Mouse (Mus musculus): ENCODE measurements at regions not wholly inside any gene's neighbourhood (a gene's known extent, or its start where the extent isn't known, plus 50 kb on each side); places are given as distances from the start of the nearest gene placed in this dataset.

- TF ChIP-seq UBTF (IDR thresholded peaks at IDR 0.05; ENCODE audit: low read depth, low read length): no peak
Observed at GRCm38 (mm10) chr3:66695661-66696253, 285.4 kb upstream of the Rsrc1 start (continued).

GRCm38 (mm10) chr3:66698083-66698482 is 283.1 kb upstream of the Rsrc1 start:
- no peak overlapping the region for H3K9ac ChIP-seq (ENCODE audit: insufficient read depth, low read depth)
- no peak for TF ChIP-seq EP300 (IDR thresholded peaks at IDR 0.05; ENCODE audit: low read length)
- TF ChIP-seq ZC3H11A (IDR thresholded peaks at IDR 0.05; ENCODE audit: low read depth, low read length): no peak
- no peak for TF ChIP-seq ETS1 (conservative IDR thresholded peaks at IDR 0.05; ENCODE audit: low read depth, low read length)
- no peak overlapping the region for H3K27ac ChIP-seq (ENCODE audit: insufficient read depth, low read depth)
- H3K27me3 ChIP-seq (replicated peaks): no peaks in the 10 kb centered on the region
- no peaks in the 10 kb centered on the region for H3K36me3 ChIP-seq (replicated peaks in 1 of 2; ENCODE audit: control insufficient read depth in 1 of 2, insufficient read depth in 1 of 2, low read length in 1 of 2)
- dilution Hi-C loops (cut with MboI; ENCODE audit: extremely low pct_ligation_motif_present, extremely low pct_unique_long_range_greater_than_20kb, low sequenced_read_pairs) (no loop called here), in situ Hi-C loops (cut with MboI; ENCODE audit: low pct_ligation_motif_present, low pct_unique_long_range_greater_than_20kb, low sequenced_read_pairs) (no loop called here)
- H3K79me2 ChIP-seq (replicated peaks; ENCODE audit: control insufficient read depth, extremely low read depth, insufficient read depth, poor library complexity, severe bottlenecking): no peaks in the 10 kb centered on the region
- no peak overlapping the region for H3K4me3 ChIP-seq (replicated peaks in 1 of 3; ENCODE audit: low read depth in 2 of 3, low read length in 2 of 3, poor library complexity in 1 of 3)
- no peaks in the 10 kb centered on the region for H3K4me1 ChIP-seq (ENCODE audit: control insufficient read depth in 1 of 2, insufficient read depth in 2 of 2)
- H3K4me2 ChIP-seq (ENCODE audit: insufficient read depth, low read depth, poor library complexity, severe bottlenecking): no peak overlapping the region
- no peak for DNase-seq (ENCODE audit: extremely low read depth)
- no peaks in the 10 kb centered on the region for H3K9me3 ChIP-seq (replicated peaks; ENCODE audit: low read length)

GRCm38 (mm10) chr3:66705766-66706165 is 275.4 kb upstream of the Rsrc1 start:
- Histone ChIP-seq H3K4me1 (ENCODE audit: control insufficient read depth in 1 of 2, insufficient read depth in 2 of 2) (no peaks in the 10 kb centered on the region), H3K27me3 (replicated peaks) (no peaks in the 10 kb centered on the region), H3K4me3 (replicated peaks in 1 of 3; ENCODE audit: low read depth in 2 of 3, low read length in 2 of 3, poor library complexity in 1 of 3) (no peak overlapping the region), H3K4me2 (ENCODE audit: insufficient read depth, low read depth, poor library complexity, severe bottlenecking) (no peak overlapping the region), H3K9ac (ENCODE audit: insufficient read depth, low read depth) (no peak overlapping the region), H3K27ac (ENCODE audit: insufficient read depth, low read depth) (no peak overlapping the region), H3K79me2 (replicated peaks; ENCODE audit: control insufficient read depth, extremely low read depth, insufficient read depth, poor library complexity, severe bottlenecking) (no peaks in the 10 kb centered on the region), H3K9me3 (replicated peaks; ENCODE audit: low read length) (no peaks in the 10 kb centered on the region), H3K36me3 (replicated peaks in 1 of 2; ENCODE audit: control insufficient read depth in 1 of 2, insufficient read depth in 1 of 2, low read length in 1 of 2) (no peaks in the 10 kb centered on the region)
- dilution Hi-C loops (cut with MboI; ENCODE audit: extremely low pct_ligation_motif_present, extremely low pct_unique_long_range_greater_than_20kb, low sequenced_read_pairs): no loop called here
- DNase-seq (ENCODE audit: extremely low read depth): no peak
- TF ChIP-seq ZNF384 (IDR thresholded peaks at IDR 0.05; ENCODE audit: low read depth, low read length) (no peak), MAFK (IDR thresholded peaks at IDR 0.05; ENCODE audit: insufficient replicate concordance, low read length) (no peak), USF1 (IDR thresholded peaks at IDR 0.05; ENCODE audit: low read depth, low read length) (no peak), TCF12 (IDR thresholded peaks at IDR 0.05; ENCODE audit: low read depth, low read length) (no peak), USF2 (conservative IDR thresholded peaks at IDR 0.05; ENCODE audit: low read depth, low read length) (no peak), POLR2AphosphoS2 (IDR thresholded peaks at IDR 0.05; ENCODE audit: low read depth, low read length) (no peak), CTCF (conservative IDR thresholded peaks at IDR 0.05 in 1 of 2, IDR thresholded peaks at IDR 0.05 in 1 of 2; ENCODE audit: low read depth in 2 of 2, low read length in 2 of 2) (no peak), TBP (conservative IDR thresholded peaks at IDR 0.05; ENCODE audit: low read depth, low read length) (no peak), POLR2A (IDR thresholded peaks at IDR 0.05; ENCODE audit: low read depth, low read length) (no peak), ELF1 (IDR thresholded peaks at IDR 0.05; ENCODE audit: low read depth, low read length) (no peak), RCOR1 (conservative IDR thresholded peaks at IDR 0.05; ENCODE audit: low read depth, low read length) (no peak), ZMIZ1 (IDR thresholded peaks at IDR 0.05; ENCODE audit: low read depth, low read length) (no peak), MAX (IDR thresholded peaks at IDR 0.05; ENCODE audit: low read length) (no peak)
- in situ Hi-C loops (cut with MboI; ENCODE audit: low pct_ligation_motif_present, low pct_unique_long_range_greater_than_20kb, low sequenced_read_pairs): no loop called here
